Mouse (Mus musculus): ENCODE measurements around the gene Myo5a.

DNA sequence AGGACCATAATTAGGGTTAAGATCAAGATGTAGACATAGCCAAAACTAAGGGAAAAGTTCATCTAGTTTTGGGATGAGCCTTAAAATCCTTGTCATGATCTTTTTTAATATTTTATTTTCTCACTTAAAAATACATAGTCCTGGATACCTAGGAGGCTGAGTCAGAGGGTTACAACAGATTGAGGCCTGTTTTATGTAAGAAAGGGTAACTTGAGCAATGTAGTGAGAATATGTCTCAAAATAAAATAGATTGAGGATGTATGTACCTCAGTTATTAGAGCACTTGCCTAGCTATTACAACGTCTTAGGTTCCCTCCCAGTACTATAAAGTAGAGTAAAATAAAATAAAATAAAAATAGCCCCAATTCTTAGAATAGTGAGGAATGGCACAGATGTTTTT lies 21.3 kb downstream of the Myo5a start:
- TF ChIP-seq CTCF (IDR thresholded peaks at IDR 0.05; ENCODE audit: insufficient read depth, low read length), result no peak
- TF ChIP-seq POLR2A (IDR thresholded peaks at IDR 0.05; ENCODE audit: borderline replicate concordance, extremely low read depth, low read depth, low read length), result no peak
